Mouse (Mus musculus): ENCODE measurements at regions not wholly inside any gene's neighbourhood (a gene's known extent, or its start where the extent isn't known, plus 50 kb on each side); places are given as distances from the start of the nearest gene placed in this dataset.

GRCm38 (mm10) chr17:47115754-47116153 is 105.4 kb upstream of the Ubr2 start:
- no peak for ATAC-seq (ENCODE audit: low FRiP score)
- Histone ChIP-seq H3K4me2 (no peak overlapping the region), H3K27me3 (ENCODE audit: control insufficient read depth, insufficient read depth, low read length) (no peaks in the 10 kb centered on the region), H3K36me3 (ENCODE audit: control insufficient read depth, insufficient read depth, low read length) (no peaks in the 10 kb centered on the region), H3K4me3 (ENCODE audit: low read depth, low read length) (no peak overlapping the region), H3K27ac (ENCODE audit: low read depth, low read length) (no peak overlapping the region), H3K9me3 (ENCODE audit: control insufficient read depth, low read length) (no peaks in the 10 kb centered on the region), H3K4me1 (ENCODE audit: control insufficient read depth, insufficient read depth, low read length) (no peaks in the 10 kb centered on the region), H3K9ac (ENCODE audit: low read length) (no peak overlapping the region)
- peak; percentile 84 for DNase-seq (ENCODE audit: low spot score, missing footprints)
- WGBS: 49% methylated on average over 13 of the region's 13 CpGs

GRCm38 (mm10) chr17:47115141-47115540 is 104.8 kb upstream of the Ubr2 start:
- H3K9ac ChIP-seq (ENCODE audit: low read length): no peak overlapping the region
- H3K27ac ChIP-seq (ENCODE audit: low read depth, low read length): no peak overlapping the region
- no peaks in the 10 kb centered on the region for H3K36me3 ChIP-seq (ENCODE audit: control insufficient read depth, insufficient read depth, low read length)
- ATAC-seq (ENCODE audit: low FRiP score) (no peak), DNase-seq (ENCODE audit: low spot score, missing footprints) (peak; percentile 72)
- no peak overlapping the region for H3K4me2 ChIP-seq
- H3K9me3 ChIP-seq (ENCODE audit: control insufficient read depth, low read length): no peaks in the 10 kb centered on the region
- 89% methylated on average over 5 of the region's 5 CpGs for WGBS
- H3K27me3 ChIP-seq (ENCODE audit: control insufficient read depth, insufficient read depth, low read length): no peaks in the 10 kb centered on the region
- H3K4me3 ChIP-seq (ENCODE audit: low read depth, low read length): no peak overlapping the region
- no peaks in the 10 kb centered on the region for H3K4me1 ChIP-seq (ENCODE audit: control insufficient read depth, insufficient read depth, low read length)

DNA sequence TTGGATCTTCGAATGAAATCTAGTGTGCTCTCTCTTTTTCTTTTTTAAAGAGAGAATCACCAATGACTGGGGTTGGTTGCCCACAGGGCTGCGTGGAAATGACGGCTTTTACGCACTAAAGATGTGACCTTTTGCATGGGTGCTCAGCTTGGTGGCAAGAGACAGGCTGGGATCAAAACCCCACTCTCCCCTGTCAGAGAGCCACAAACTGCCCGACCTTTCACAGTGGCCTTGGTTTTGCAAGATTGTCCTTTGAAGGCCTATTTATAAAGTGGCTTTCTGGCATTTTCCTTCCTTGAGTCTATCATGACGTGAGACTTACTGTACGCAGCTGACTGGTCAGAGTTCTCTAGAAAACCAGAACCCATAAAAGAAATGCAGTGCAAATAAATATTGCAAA is 104.4 kb upstream of the Ubr2 start:
- ATAC-seq (ENCODE audit: low FRiP score): no peak
- Histone ChIP-seq H3K4me1 (ENCODE audit: control insufficient read depth, insufficient read depth, low read length) (no peaks in the 10 kb centered on the region), H3K4me3 (ENCODE audit: low read depth, low read length) (no peak overlapping the region), H3K9me3 (ENCODE audit: control insufficient read depth, low read length) (no peaks in the 10 kb centered on the region), H3K27me3 (ENCODE audit: control insufficient read depth, insufficient read depth, low read length) (no peaks in the 10 kb centered on the region), H3K4me2 (no peak overlapping the region), H3K27ac (ENCODE audit: low read depth, low read length) (no peak overlapping the region), H3K9ac (ENCODE audit: low read length) (no peak overlapping the region), H3K36me3 (ENCODE audit: control insufficient read depth, insufficient read depth, low read length) (no peaks in the 10 kb centered on the region)
- 90% methylated on average over 7 of the region's 7 CpGs for WGBS
- DNase-seq (ENCODE audit: low spot score, missing footprints): peak; percentile 31

- WGBS: 90% methylated on average over 16 of the region's 16 CpGs
- ATAC-seq (ENCODE audit: low FRiP score): no peak
- H3K9ac ChIP-seq (ENCODE audit: low read length): no peak overlapping the region
- H3K27ac ChIP-seq (ENCODE audit: low read depth, low read length): no peak overlapping the region
- H3K9me3 ChIP-seq (ENCODE audit: control insufficient read depth, low read length): no peaks in the 10 kb centered on the region
- no peaks in the 10 kb centered on the region for H3K4me1 ChIP-seq (ENCODE audit: control insufficient read depth, insufficient read depth, low read length)
- no peaks in the 10 kb centered on the region for H3K36me3 ChIP-seq (ENCODE audit: control insufficient read depth, insufficient read depth, low read length)
- H3K4me3 ChIP-seq (ENCODE audit: low read depth, low read length): no peak overlapping the region
- no peaks in the 10 kb centered on the region for H3K27me3 ChIP-seq (ENCODE audit: control insufficient read depth, insufficient read depth, low read length)
- peak; percentile 69 for DNase-seq (ENCODE audit: low spot score, missing footprints)
- no peak overlapping the region for H3K4me2 ChIP-seq
Measured at GRCm38 (mm10) chr17:47112556-47113225, 102.3 kb upstream of the Ubr2 start.

DNA sequence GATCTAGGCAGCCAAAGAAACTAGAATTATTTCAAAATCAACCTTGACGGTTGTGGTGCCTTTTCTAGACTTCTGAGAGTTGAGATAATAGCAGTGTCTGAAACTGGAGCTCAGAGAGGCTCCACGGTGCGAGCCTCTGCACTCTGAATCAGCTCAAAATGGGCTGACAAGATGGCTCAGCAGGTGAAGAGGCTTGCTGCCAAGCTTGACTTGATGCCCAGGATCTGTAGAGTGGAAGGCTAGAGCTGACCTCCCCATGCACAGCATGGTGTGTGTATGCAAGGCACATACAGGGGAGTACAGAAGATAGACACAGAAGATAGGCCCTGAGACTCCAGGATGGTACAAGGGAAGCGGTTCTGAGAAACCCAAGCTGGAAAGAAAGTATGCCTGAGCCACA is 100.5 kb upstream of the Ubr2 start:
- Histone ChIP-seq H3K4me1 (ENCODE audit: control insufficient read depth, insufficient read depth, low read length) (no peaks in the 10 kb centered on the region), H3K27me3 (ENCODE audit: control insufficient read depth, insufficient read depth, low read length) (no peaks in the 10 kb centered on the region), H3K4me2 (no peak overlapping the region), H3K9me3 (ENCODE audit: control insufficient read depth, low read length) (no peaks in the 10 kb centered on the region), H3K9ac (ENCODE audit: low read length) (no peak overlapping the region), H3K27ac (ENCODE audit: low read depth, low read length) (no peak overlapping the region), H3K4me3 (ENCODE audit: low read depth, low read length) (no peak overlapping the region), H3K36me3 (ENCODE audit: control insufficient read depth, insufficient read depth, low read length) (no peaks in the 10 kb centered on the region)
- DNase-seq (ENCODE audit: low spot score, missing footprints): no peak
- 89% methylated on average over 4 of the region's 4 CpGs for WGBS
- no peak for ATAC-seq (ENCODE audit: low FRiP score)

DNA sequence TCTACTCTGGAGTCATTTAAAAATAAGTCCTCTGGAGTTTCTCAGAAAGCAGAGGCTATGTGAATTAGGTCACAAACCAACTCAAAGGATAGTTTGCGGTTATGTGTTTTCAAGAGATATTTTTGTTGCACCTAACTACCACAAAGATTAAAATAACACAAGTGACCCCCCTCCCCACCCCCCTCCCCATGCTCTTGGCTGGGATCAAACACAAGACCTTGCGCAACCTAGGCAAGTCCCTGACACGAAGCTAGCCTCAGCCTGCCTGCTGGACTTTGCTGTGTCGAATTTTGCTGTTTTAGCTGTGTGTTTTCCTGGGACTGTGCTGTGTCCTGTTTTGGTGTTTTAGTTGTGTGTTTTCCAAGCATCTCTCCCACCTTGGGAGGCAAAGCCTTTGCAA is 94.0 kb upstream of the Ubr2 start:
- no peak overlapping the region for H3K4me3 ChIP-seq (ENCODE audit: low read depth, low read length)
- no peak overlapping the region for H3K9ac ChIP-seq (ENCODE audit: low read length)
- no peaks in the 10 kb centered on the region for H3K36me3 ChIP-seq (ENCODE audit: control insufficient read depth, insufficient read depth, low read length)
- no peak for DNase-seq (ENCODE audit: low spot score, missing footprints)
- no peaks in the 10 kb centered on the region for H3K27me3 ChIP-seq (ENCODE audit: control insufficient read depth, insufficient read depth, low read length)
- H3K27ac ChIP-seq (ENCODE audit: low read depth, low read length): no peak overlapping the region
- H3K9me3 ChIP-seq (ENCODE audit: control insufficient read depth, low read length): no peaks in the 10 kb centered on the region
- H3K4me1 ChIP-seq (ENCODE audit: control insufficient read depth, insufficient read depth, low read length): no peaks in the 10 kb centered on the region
- 89% methylated on average over 4 of the region's 4 CpGs for WGBS
- H3K4me2 ChIP-seq: no peak overlapping the region
- ATAC-seq (ENCODE audit: low FRiP score): no peak

- DNase-seq (ENCODE audit: low spot score, missing footprints) (no peak), ATAC-seq (ENCODE audit: low FRiP score) (no peak)
- H3K4me1 ChIP-seq (ENCODE audit: control insufficient read depth, insufficient read depth, low read length): no peaks in the 10 kb centered on the region
- no peaks in the 10 kb centered on the region for H3K36me3 ChIP-seq (ENCODE audit: control insufficient read depth, insufficient read depth, low read length)
- H3K27me3 ChIP-seq (ENCODE audit: control insufficient read depth, insufficient read depth, low read length): no peaks in the 10 kb centered on the region
- H3K27ac ChIP-seq (ENCODE audit: low read depth, low read length): no peak overlapping the region
- H3K9me3 ChIP-seq (ENCODE audit: control insufficient read depth, low read length): no peaks in the 10 kb centered on the region
- 88% methylated on average over 3 of the region's 3 CpGs for WGBS
- H3K4me3 ChIP-seq (ENCODE audit: low read depth, low read length): no peak overlapping the region
- no peak overlapping the region for H3K4me2 ChIP-seq
- no peak overlapping the region for H3K9ac ChIP-seq (ENCODE audit: low read length)
Measured at GRCm38 (mm10) chr17:47095191-47095590, 84.8 kb upstream of the Ubr2 start.

DNA sequence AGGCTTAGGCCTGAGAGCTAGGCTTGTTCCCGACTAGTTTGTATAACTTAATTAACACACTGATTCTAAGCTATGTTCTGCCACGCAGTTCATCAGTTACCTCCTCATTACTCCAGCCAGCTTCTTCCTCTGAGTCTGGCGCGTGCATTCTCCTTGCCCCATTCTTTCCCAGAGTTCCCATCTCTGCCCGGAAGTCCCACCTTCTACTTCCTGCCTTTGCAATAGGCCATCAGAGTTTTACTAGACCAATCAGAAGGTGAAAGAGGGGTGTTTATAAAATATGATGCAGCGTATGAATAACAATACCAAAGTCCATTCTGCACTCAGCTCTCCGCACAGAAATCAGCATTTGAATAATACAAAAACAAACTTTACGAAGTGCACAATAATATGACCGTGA is 81.7 kb upstream of the Ubr2 start:
- 91% methylated on average over 9 of the region's 9 CpGs for WGBS
- Histone ChIP-seq H3K27ac (ENCODE audit: low read depth, low read length) (no peak overlapping the region), H3K4me3 (ENCODE audit: low read depth, low read length) (no peak overlapping the region), H3K27me3 (ENCODE audit: control insufficient read depth, insufficient read depth, low read length) (no peaks in the 10 kb centered on the region), H3K4me1 (ENCODE audit: control insufficient read depth, insufficient read depth, low read length) (no peaks in the 10 kb centered on the region), H3K4me2 (no peak overlapping the region), H3K36me3 (ENCODE audit: control insufficient read depth, insufficient read depth, low read length) (no peaks in the 10 kb centered on the region), H3K9ac (ENCODE audit: low read length) (no peak overlapping the region), H3K9me3 (ENCODE audit: control insufficient read depth, low read length) (no peaks in the 10 kb centered on the region; the same call in 1 of the 2 replicates)
- ATAC-seq (ENCODE audit: low FRiP score) (no peak), DNase-seq (ENCODE audit: low spot score, missing footprints) (no peak)

DNA sequence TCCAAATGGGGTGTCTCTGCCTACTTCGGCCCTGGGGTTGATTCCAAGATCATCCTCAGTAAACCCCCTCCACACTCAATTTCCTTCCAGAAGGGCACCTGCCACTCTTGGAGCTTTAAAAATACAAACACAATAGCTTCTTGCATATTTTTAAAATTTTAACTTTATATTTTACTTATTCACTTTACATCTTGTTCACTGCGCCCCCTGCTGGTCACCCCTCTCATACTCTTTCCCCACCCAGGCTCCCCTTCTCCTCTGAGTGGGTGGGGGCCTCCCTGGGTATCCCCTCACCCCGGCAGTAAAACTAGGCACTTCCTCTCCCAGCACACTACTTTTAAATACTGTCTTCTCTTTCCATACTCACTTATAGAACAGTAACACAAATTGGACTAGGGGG is 79.4 kb upstream of the Ubr2 start:
- 90% methylated on average over 3 of the region's 3 CpGs for WGBS
- Histone ChIP-seq H3K27me3 (ENCODE audit: control insufficient read depth, insufficient read depth, low read length) (no peaks in the 10 kb centered on the region), H3K9ac (ENCODE audit: low read length) (no peak overlapping the region), H3K4me1 (ENCODE audit: control insufficient read depth, insufficient read depth, low read length) (no peaks in the 10 kb centered on the region), H3K9me3 (ENCODE audit: control insufficient read depth, low read length) (no peaks in the 10 kb centered on the region; the same call in 1 of the 2 replicates), H3K4me2 (no peak overlapping the region), H3K27ac (ENCODE audit: low read depth, low read length) (no peak overlapping the region), H3K4me3 (ENCODE audit: low read depth, low read length) (no peak overlapping the region), H3K36me3 (ENCODE audit: control insufficient read depth, insufficient read depth, low read length) (no peaks in the 10 kb centered on the region)
- no peak for ATAC-seq (ENCODE audit: low FRiP score)
- no peak for DNase-seq (ENCODE audit: low spot score, missing footprints)

Measured in midbrain, embryonic 11.5 days (tissue).